Mouse (Mus musculus): ENCODE results near the gene Iqsec2.
"Not testable (repeated sequence)": the region's sequence is repeated elsewhere in the genome, so short reads cannot be mapped to it uniquely, and the experiment has no call there.

Gene Iqsec2

DNA sequence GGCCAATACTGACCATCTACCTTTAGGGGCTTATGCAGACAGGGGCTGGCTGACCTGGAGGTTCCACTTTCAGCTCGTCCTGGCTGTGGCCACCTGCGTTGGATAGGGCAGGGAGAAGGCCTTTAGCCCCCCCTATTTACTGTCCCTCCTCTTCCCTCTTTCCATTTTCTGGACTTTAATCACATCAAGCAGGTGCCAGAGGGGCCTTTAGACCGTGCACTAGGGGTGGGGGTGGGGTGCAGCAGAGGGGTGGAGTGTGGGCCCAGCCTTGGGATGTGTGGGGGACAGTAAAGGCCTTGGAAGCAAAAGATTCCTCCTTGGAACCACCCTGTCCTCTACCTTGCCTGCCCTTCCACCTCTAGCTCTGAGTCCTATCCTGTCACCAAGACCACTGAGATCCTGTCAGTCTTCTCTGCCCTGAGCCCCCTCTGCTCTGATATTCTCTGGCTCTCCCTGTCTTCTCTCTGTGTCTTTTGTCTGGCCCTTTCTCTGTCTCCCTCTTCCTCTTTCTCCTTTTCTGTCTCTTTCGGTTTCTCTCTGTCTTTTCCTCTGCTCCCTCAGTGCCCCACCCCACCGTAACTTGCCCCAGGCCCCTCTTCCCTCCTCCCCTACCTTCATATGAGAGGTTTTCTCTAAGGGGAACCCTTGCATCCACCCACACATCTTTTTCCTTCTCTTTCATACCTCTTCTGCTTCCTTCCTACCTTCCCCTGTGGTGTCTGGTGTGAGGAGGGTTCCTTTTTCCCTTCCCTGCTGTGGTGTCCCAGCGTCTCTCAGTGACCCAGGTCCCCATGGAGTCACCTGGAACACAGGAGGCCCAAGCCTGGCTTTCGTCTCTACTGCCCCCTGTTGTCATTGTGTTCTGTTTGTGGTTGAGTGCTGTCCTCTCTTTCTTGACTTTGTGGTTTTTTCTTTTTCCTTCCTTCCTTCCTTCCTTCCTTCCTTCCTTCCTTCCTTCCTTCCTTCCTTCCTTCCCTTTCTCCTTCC, 35.9 kb downstream of the Iqsec2 start:
- no peak for DNase-seq

DNA sequence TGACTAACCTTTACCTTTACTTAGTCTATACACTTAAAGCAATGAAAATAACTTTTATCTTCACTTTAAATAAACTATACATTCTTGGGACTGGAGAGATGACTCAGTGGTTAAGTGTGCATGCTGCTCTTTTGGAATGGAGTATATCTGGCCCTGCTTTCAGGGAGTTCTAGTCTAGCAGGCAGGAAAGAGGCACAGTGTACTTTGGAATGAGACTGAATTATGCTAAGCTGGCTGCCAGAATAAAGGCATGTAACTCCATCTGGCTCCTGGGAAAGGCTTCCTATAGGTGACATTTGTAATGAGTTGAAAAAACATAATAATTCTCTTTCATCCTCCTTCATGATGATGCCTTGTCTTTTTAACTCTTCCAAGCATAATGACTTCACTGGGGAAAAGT, 43.1 kb downstream of the Iqsec2 start:
- DNase-seq, result no peak

DNA sequence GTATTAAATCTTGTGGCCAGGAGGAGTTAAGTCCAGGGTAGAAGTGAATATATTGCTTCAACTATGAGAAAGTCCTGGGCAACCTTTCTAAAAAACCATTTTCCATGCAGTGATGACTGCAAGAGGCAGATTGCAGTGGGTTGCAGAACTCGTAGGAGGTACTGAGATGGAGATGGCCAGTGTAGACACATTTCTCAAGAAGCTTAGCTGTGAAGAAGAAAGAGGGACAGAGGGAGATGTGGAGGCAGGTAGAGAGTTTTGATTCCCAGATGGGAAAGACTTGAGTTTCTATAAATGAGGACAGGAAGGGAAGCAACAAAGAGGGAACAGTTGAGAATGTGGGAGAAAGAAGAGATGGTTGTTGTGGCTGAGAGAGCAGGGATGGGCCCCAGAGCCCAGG, 47.2 kb downstream of the Iqsec2 start:
- DNase-seq, result no peak

DNA sequence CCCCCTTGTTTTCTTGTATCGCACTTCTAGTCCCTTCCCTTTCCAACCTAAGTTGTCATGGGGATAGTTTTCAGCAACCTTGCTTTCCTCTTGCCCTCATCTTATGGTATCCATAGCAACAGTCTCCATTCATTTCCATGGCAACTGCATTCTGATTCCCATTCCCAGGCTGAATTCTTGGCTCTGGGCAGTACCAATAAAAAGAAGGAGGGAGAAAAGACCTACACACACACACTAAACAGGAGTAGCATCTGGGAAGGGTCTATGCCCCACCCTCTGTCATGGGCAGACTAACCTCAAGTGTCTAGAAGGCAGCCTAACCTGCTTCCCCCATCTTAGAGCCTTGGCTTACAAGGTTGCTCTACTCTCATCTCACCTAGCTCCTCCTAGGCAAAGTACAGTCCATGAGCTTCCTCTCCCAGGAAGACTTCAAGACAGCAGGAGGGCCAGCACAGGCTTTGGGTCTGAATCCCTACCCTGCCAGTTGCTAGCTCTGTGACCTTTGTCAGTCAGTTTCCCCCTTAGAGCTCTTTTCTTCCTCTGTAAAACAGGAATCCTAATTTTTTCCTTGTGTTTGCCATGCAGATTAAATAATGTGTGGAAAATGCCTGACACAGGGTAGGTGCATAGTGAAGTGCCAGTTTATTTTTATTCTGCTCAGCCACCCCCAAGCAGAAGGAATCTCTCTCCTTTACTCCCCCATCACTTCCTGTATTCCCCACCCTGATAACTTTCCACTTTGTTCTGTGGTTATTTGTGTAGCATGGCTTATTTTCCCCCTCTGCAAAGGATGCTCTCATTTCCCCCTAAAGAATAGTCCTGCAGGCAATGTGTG, 54.0 kb downstream of the Iqsec2 start:
- DNase-seq, result no peak

DNA sequence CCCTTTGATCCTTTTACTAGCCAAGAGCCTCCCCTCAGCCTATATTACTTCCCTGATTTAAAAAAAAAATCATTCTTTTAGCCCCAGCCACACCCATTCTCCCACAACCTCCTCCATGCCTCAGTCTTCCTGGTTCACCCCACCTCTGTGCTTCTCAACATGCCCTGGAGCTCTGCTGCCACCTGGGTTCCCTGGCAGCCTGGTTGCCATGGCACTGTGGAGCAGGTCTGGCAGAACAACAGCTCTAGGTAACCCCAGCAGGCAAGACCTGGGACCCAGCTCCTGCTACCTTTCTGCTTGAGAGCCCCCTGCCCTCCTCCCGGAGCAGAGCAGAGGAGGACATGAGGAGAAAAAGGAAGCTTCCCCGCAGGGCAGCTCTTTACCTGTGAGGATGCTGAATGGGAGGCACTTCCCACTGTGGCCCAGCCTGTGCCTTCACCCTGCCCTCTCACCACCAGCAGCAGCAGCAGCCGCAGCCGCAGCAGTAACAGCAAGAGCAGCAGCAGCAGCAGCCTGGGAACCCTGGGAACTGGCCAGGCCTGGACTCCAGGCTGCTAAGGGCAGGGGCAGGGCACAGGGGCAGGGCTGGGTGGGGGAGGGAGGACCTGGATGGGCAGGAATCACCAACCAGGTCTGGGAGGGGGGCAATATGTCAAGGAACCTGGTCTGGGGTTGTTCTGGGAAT, 57.8 kb downstream of the Iqsec2 start:
- DNase-seq, result no peak

DNA sequence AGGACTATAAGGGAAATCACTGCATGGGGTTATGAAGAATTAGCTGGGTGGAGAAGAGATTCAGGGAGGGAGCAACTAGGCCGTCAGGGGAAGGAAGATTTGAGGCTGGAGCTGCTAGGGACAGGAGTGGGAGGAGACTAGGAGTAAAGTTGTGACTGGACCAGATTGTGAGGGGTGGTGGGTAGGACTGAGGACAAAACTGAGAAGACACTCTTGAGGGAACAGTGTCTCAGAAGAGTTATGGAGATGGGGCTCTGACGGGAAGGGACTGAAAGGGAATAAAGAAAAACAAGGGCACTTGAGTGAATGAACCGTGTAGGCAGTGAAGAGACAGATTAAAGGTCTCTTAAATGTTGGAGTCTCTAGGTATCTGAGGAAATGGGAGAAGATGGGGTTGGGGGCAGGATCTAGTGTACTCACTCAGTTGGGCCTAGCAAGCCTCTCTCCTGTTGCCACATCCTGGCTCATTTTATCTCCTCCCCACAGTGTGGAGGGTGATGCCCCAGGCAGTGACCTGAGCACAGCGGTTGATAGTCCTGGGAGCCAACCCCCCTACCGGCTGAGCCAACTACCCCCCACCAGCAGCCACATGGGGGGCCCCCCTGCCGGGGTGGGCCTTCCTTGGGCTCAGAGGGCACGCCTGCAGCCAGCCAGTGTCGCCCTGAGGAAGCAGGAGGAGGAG, 58.5 kb downstream of the Iqsec2 start:
- DNase-seq, result no peak

DNA sequence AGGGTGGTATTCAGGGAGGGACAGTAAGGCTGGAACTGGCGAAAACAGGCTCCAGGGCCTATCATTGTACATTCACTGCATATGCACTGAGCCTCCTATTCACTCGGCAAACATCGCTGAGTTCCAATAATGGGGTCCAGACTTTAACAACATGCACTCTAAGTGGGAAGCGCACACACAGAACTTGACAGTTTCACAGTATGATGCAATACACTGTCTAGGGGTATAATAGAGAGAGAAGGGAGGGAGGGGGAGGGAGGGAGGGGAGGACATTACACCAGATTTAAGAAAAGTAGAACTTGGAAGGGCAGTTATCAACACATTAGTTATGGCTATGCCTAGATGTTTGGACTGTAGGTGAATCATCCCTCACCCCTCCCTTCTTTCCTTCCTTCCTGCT, 59.2 kb downstream of the Iqsec2 start:
- no peak for DNase-seq

DNA sequence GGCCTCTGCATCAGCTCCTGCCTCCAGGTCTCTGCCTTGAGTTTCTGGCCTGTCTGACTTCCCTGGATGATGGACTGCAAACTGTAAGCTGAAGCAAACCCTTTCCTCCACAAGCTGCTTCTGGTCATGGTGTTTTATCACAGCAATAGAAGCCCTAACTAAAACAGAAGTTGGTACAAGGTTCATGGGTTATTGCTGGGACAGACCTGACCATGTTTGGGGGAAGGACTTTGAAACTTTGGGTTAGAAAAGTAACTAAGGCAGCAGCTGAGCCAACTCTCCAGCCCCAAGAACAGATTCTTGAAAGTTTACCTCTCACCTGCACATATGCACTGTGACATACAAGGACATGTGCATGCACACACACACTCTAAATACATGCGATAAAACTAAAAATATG, 61.4 kb downstream of the Iqsec2 start:
- DNase-seq, result no peak

DNA sequence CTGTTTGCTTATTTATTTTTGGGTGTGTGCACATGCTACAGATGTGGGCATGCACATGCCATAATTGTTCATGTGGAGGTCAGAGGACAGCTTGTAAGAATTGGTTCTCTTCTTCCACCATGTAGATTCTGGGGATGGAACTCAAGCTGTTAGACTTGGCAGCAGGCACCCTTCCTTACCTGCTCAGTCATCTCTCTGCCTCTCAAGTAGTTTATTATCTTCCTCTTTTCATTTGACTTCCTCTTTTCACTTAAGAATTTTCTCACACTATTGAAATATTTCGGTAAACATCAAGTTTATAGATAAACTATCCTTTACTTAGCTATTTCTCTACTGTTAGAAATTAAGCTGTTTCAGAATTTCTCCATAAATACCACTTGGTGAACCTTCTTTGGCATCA, 70.6 kb downstream of the Iqsec2 start:
- no peak for DNase-seq

DNA sequence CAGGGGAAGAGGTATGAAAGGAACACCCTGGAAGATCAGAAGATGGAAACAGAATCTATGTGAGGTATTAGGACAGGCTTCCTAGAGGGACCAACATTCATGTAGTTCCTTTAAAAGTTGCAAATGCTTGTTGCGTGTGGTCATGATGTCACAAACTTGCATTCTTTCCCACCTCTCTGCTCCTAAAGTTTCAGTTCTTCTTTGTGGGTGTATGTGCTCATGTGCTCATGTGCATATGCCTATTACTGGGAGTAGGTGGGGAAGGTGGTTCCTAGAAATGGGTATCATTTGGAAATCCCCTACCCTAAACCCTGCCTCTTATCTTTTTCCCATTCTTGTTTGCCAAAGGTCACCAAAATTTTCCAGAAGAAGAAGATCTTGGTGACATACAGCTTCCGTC, 74.5 kb downstream of the Iqsec2 start:
- DNase-seq, result no peak

DNA sequence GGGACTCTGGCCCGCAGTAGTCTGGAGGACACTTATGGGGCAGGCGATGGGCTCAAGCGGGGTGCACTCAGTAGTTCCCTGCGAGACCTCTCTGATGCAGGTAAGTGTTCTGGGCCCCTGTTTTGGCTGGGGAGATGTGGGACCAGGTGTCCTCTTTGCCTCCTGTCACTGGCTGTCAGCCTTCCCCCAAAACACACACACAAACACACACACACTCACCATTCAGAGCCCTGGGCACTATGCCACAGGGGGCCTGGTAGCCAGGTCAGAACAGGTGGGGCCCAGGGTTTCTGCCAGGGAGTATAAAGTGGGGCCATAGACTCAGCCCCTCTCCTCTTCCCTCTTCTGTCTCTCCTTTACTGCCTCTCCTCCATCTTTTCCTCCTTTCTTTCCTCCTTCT, 77.7 kb downstream of the Iqsec2 start:
- DNase-seq, result no peak

DNA sequence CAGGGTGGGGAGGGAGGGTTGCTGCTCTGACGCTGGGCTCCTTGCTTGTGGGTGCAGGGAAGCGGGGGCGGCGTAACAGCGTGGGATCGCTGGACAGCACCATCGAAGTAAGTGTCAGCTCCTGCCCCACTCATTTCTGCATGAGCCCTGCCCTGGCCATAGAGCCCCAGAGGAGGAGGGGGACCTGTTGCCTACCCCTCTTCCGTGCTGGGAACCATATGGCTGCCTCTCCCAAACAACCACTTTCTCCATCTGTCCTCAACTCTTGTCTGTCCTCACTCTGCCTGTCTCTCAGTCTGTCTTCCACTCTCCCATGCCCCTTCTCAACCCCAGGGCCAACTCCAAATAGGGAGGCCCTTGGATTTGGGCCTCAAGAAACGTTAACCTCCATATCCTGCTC, 78.2 kb downstream of the Iqsec2 start:
- no peak for DNase-seq

DNA sequence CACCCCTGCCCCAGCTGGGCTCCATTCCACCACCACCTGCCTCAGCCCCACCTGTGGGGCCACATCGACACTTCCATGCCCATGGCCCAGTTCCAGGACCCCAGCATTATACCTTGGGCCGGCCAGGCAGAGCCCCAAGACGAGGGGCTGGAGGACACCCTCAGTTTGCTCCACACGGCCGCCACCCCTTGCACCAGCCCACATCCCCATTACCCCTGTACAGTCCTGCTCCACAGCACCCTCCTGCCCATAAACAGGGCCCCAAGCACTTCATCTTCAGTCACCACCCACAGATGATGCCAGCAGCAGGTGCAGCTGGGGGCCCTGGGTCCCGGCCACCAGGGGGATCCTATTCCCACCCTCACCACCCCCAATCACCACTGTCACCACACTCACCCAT, 79.2 kb downstream of the Iqsec2 start:
- DNase-seq, result no peak

DNA sequence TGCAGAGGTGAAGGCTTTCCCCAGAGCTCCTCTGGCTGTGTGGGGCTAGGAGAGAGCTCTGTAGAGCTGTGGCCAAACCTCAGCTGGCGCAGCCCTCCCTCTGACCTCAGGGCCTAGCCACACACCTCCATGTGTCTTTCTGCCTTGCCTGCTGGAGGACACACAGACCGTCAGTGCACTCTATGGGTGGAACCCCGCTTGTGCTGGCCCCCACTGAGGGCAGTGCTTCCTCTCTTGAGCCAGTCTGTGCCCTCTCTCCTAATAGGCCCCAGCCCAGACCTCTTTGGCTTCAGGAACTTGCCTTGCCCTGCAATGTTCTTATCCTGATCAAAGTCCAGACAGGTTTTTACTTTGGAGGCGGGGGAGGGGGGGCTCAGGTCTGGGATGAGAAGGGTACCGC, 80.2 kb downstream of the Iqsec2 start:
- no peak for DNase-seq

DNA sequence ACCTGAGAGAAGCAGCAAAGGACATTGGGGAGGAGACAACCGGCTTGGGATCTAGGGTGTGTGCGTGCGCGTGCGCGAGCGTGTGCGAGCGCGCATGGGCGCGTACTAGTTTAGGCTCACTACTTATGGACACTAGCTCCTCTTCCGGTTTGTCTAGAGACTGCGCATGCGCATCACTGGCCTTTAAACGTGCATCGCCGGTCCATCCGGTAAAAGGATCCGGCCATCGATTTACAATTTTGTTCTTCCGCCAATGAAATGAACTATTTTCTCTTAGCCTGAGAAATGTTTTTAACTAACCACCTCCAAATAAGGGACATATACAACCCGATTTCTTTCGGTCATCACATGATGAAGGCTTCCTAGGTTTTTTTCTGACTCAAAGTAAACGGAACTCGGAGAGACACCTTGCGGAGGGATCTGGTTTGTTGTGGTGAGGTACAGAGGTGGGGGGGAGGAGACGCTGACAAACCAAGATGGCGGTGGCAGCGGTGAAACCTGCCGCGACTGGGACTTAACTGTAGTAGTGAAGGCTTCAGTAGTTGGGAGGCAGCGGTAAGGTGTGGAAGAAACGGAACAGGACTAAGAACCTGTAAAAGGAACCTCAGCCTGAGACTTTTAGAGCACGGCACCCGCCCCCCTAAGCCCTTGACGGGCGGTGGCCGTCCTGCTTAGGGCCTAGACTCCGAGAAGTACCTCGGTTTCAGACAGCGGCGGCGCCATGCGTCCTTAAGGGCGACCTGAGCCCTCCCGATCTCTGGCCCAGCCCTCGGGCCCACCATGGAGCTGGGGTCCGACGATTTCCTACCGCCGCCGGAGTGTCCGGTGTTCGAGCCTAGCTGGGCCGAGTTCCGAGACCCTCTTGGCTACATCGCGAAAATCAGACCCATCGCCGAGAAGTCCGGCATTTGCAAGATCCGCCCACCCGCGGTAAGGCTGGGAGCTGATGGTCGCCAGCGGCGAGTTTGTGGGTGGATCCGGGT, 89.0 kb downstream of the Iqsec2 start, which contains the start of gene Kdm5c:
Kdm5c (plus strand) TSS at position 240 of the 983 bp plus-strand sequence.
- peak; percentile 81 to 94 for DNase-seq

DNA sequence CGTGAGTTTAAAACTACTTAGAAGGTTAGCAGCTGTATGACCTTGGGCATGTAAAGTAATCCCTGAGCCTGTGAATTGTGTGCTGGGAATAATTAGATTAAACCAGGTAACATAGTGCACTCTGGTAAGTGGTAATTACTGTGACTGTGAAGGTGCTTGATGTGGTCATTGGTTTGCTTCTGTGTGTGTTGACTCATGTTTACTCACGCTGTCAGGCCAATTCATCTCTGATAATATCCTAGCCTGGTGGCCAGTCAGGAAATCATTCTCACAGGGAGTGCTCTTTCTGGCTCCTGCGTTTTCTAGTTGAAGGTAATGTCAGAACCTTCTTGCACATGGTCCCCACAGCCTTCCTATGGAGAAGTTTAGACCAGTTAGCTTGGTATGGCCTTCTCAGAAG, 90.1 kb downstream of the Iqsec2 start:
- DNase-seq, result no peak

DNA sequence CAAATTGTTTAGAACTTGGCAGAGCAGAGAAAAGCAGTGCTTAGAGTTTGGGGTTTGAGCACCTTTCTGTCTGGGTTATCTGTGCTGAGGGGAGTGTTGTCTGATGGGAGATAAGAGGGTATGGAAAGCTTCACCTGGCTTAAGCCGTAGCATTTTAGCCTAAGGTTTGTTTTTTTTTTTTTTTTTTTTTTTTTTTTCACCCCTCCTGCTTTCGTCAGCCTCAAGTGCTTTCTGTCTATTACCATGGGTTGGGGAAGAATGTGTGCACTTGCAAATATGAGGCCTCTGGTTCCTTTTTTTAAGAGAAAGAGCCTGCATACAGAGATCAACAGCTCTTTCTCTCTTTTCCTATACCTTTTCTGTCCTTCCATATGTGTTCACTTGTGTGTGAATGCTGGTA, 91.7 kb downstream of the Iqsec2 start:
- no peak for DNase-seq

DNA sequence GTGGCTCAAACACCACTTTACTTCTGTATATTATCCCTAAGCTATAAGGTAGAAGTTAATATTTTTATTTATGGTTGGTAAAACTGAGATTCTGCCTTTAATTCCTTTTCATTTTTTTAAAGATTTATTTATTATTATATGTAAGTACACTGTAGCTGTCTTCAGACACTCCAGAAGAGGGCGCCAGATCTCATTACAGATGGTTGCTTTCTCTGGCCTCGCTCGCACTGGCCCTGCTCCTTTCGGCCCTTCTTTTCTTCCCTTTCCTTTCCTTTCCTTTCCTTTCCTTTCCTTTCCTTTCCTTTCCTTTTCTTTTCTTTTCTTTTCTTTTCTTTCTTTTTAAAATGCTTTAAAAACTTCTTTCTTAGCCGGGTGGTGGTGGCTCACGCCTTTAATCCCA, 99.1 kb downstream of the Iqsec2 start:
- not testable (repeated sequence) for DNase-seq

DNA sequence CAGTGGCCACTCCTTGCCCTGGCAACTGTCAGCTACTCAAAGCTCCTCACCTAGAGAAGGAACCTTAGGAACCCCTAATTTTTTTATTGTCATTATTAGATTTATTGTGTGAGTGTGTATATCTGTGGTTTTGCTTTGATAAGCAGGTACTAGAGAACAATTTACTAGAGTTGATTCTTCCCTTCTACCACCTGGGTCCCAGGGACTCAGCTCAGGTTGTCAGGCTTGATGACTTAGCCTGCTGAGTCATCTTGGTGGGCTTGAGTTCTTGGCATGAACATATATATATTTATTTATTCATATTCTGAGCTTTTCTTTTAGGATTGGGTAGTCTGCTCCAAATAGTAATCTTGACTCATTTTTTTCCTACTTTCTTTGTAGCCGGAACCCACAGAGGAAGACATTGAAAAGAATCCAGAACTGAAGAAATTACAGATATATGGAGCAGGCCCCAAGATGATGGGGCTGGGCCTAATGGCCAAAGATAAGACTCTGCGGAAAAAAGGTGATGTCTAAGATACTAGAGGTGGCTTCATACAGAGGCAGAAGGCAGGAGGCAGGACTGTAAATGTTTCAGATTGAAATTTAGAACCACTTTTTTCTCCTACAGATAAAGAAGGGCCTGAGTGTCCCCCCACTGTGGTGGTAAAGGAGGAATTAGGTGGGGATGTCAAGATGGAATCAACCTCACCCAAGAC, 100.6 kb downstream of the Iqsec2 start:
- no peak for DNase-seq

DNA sequence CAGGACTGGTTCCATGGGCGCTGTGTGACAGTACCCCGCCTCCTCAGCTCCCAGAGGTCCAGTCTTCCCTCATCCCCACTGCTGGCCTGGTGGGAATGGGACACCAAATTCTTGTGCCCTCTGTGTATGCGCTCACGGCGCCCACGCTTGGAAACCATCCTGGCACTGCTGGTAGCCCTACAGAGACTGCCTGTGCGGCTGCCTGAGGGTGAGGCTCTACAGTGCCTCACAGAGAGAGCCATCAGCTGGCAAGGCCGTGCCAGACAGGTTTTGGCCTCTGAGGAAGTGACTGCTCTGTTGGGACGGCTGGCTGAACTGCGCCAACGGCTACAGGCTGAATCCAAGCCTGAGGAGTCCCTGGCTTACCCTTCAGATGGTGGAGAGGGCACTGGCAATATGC, 127.1 kb downstream of the Iqsec2 start:
- no peak for DNase-seq

Measured in spleen, adult 18-20 months (tissue).